Mouse (Mus musculus): ENCODE measurements around the gene Nudt15.

Gene Nudt15

DNA sequence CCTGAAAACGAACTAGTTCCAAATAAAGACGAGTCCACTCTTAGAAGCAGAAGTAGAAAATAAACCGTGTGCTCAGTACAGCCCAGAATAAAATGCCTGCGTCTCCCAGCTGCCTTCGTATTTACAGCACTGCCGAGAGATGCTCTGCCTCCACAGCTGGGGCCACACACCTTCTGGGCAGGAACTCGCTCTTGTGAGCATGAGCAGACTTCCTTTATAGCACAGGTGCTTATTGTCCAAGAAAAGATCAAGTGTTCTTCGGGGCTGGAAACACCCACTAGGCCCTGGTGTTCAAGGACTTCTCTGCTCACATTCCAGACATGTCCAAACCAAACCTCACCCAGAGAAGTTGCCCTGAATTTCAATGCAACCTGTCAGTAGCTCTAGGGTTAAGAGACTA lies 77.4 kb downstream of the Nudt15 start:
- in situ Hi-C loops (cut with MboI, MseI), result no loop called here

DNA sequence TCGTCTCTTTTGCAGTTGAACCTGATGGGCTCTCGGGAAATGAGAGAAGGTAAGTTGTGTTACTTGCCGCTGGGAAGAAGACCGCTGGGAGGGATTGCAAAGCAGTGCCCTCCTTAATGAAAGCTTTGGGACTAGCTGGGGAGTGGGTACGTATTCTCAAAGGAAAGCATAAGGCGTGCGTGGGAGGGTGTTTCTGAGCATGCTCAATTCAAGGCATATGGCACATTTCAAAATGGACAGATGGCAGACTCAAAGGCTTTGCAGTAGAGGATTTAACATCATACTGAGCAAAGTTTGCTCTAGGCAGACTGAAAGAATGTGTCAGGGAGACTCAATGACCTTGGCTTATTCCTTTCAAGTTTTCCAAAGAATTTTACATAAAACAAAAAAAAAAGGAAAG lies 78.5 kb downstream of the Nudt15 start:
- in situ Hi-C loops (cut with MboI, MseI), result no loop called here
